Mouse (Mus musculus) lung, postnatal 36 days (tissue): ENCODE measurements around the gene Gtpbp10.

ENCODE experiments used
- DNase-seq: peaks from one replicate; pipeline ENCODE4 v3.0.0; 2022; ENCODE audit warnings: mixed read lengths

Gtpbp10 gene

DNA sequence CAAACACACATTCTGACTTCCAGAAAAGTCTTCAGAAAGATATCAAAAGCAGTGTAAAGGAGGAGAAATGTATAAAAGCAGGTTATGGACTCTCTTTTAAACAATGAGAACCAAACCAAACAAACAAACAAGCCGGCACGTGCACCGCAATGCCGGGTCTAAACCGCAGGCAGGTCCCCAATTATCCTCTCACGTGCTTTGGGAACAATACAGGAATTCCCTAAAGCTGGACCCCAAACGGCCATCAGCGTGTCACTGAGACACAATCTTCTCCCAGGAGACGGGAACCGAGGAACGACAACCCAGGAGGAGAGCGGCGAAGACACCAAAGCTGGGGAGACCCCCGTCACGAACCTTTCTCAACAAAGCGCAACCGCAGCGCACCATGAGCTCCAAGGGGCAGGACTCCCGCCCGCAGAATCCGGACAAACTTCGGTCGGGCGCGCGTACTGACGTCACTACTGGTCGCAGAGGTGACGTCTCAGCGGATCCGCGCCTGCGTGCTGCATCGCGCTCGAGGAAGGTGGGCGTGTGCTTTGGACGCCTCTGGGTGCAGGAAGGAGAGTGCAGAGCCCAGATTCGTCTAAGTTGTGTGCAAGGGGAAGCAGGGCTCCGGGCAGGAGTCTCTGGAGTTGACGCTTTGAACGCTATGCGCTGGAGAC, at the start of gene Gtpbp10:
Gene Gtpbp10 (minus strand): TSS at position 460 of the 662 bp plus-strand sequence.
- peak; percentile 93 for DNase-seq

GRCm38 (mm10) chr5:5587686-5588085, 28.3 kb upstream of the Gtpbp10 start:
- DNase-seq, result no peak

DNA sequence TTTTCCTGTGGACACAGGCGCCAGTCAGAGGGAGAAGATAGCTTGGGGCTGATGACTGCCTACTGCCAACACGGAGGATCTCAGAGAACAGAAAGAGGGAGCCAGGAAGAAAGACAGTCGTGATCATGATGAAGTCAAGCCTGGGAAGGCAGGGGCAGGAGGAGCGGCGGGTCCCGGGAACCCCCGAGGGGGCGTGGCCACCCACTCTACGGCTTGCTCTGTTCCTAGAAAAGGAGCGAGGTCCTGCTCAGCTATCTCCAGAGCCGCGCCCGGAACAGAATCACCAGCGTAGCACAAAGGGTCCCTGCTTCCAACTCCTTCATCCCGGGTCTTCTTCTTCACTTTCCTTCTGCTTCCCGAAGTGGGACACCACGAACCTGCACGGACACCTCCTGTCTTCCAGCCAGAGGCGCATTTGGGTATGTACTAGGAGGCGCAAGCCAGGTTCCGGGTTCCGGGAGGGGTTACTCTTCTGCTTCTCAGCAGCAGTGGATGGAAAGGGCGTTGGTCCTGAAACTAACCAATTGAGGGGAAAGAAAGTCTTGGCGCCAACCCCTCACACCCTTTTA, 14.5 kb upstream of the Gtpbp10 start, which contains the start of gene Gm8773:
Gene Gm8773 (plus strand): TSS at position 51 of the 569 bp plus-strand sequence.
- no peak for DNase-seq

- no peak for DNase-seq
Measured at GRCm38 (mm10) chr5:5562435-5562834, 3.1 kb upstream of the Gtpbp10 start.

- DNase-seq, result no peak
Measured at GRCm38 (mm10) chr5:5561041-5561706, 1.8 kb upstream of the Gtpbp10 start.

GRCm38 (mm10) chr5:5559798-5560197, 460 bp upstream of the Gtpbp10 start:
- no peak for DNase-seq

DNA sequence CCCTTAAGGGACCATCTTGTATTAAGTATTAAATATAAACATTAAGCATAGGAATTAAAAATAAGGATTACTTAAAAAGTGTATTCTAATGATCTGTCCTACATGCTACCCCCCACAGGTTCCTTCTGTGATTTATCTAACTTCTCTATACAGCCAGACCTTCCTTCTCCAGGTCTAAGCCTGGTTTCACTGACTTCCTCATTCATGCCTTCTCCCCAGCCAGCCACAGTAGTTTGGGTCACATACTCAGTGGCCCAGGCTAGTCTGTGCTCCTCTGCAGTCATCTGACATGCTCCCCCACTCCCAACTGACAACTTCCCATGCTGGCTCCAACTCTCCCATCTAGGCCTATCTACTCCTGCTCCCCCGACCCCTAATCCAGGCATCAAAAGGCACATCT, 8.2 kb downstream of the Gtpbp10 start:
- DNase-seq, result no peak

DNA sequence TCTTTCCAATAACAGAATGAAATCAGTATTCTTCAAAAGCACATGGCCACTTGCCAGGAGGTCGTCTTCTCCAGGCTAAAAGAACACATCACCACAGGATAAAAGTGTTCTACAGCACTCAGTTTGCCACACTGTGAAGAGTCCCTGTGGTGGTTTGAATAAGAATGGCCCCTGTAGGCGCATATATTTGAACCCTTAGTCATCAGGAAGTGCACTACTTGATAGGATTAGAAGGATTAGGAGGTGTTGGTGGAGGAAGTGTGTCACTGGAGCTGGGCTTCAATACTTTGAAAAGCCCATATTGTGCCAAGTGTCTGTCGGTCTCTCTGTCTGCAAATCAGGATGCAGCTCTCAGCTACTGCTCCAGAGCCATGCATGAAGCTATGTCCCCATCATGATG, 19.0 kb downstream of the Gtpbp10 start:
- no peak for DNase-seq

DNA sequence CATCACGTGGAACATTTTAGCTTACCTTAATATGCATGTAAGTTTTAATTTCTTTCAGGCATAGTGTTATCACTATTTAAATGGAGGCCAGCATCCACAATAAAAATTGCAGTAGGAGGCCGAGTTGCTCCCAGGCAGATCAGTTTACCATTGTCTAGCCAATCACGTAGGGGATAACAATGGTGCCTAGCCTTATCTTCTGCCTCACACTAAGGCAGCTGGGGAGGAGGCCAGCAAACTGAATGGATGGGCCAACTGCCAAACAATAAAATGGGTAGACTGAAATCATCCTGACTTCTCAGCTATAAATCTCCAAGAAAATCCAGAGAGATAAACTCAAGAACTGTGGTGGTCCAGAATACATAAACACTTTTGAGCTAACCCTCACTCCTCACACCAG, 19.6 kb downstream of the Gtpbp10 start:
- DNase-seq, result no peak

- DNase-seq, result no peak
Measured at GRCm38 (mm10) chr5:5536131-5536530, 23.2 kb downstream of the Gtpbp10 start.

DNA sequence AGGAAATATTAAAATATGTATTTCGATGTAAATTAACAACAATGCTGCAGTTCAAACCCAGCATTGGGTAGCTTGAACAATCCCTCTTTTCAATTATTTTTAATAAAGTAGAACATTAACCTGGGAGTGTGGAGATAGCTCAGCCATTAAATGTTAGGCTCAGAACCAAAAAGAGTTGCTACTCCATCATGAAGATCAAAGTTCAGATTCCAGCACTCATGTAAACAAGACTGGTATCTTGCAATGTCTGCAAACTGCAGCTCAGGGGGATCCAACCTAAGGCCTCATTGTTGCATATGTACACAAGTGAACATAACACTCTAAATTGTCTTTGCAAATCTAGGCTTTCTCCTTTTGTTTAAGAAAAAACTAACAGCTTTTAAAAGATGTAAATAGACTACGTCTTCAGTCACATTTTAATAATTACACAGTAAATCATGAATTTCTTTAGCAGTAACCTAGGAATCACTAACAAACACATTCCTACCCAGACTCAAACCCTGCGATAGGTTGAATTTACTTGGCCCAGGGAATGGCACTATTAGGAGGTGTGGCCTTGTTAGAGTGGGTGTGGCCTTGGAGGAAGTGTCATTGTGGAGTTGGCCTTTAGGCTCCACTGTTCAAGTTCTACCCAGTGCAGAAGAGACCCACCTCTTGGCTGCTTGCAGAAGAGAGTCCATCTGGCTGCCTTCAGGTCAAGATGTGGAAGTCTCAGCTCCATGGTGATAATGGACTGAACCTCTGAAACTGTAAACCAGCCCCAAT, 25.5 kb downstream of the Gtpbp10 start:
- no peak for DNase-seq

DNA sequence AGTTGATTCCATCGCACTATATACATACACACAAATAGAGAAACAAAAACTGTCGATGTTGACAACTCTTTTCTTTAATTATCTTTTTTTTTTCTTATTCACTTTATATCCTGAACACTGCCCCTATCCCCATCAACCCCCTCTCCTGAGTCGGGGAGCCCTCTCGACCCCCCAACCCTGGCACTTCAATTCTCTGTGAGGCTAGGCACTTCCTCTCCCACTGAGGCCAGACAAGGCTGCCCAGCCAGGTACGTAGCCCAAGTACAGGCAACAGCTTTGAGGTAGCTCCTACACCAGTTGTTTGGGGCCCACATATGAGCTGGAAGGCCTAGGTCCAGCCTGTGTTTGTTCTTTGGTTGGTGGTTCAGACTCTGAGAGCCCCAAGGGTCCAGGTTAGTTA, 43.9 kb downstream of the Gtpbp10 start:
- no peak for DNase-seq

GRCm38 (mm10) chr5:5514196-5515076, 44.9 kb downstream of the Gtpbp10 start, which contains the start of gene Cldn12:
Gene Cldn12 (minus strand): TSS chr5:5514958.
- peak; percentile 98 for DNase-seq

DNA sequence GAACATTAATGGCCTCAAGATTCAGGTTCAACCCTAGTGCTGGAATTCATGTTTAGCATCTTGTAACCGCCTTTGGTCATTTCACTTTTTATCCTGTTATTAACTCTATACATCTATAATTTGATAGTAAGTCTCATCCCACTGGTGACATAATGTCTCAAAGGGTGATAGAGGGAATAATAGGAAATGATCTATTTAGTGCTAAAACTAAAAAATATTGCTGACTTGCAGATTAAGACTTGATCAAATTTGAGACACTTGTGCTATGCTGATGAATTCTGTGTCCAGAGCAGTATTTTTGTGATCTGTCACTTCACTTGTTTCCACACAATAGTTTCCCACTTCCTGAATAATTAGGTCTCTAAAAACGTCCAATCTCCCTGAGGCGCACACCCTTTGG, 47.9 kb downstream of the Gtpbp10 start:
- DNase-seq, result no peak

- DNase-seq, result no peak
Measured at GRCm38 (mm10) chr5:5510989-5511388, 48.3 kb downstream of the Gtpbp10 start.

DNA sequence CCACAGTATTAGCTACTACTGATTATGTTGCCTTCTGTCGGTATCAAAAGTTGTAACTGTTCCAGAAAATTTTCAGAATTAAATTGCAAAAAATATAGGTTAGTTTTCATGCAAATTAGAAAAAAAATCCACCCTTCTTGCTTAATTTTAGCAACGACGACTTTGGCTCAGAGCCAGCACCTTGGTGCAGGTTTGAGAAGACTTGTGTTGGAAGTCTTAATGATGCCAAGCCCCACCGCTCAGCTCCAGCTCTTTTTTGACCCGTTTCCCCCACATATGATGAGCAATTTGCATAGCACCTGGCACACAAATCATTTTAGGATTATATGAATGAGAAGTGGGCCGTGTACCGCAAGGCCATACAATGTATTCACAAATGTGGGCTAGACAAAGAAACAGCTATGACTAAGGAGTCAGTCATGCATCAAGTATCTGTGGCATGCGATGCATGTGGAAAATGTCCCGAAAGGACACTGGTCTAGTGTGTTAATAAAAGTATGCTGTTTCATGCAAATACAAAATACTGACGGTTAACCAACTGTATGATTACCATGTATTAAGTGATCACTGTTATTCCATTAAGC, 48.9 kb downstream of the Gtpbp10 start:
- no peak for DNase-seq

- DNase-seq, result no peak
Measured at GRCm38 (mm10) chr5:5508231-5508630, 51.1 kb downstream of the Gtpbp10 start.

DNA sequence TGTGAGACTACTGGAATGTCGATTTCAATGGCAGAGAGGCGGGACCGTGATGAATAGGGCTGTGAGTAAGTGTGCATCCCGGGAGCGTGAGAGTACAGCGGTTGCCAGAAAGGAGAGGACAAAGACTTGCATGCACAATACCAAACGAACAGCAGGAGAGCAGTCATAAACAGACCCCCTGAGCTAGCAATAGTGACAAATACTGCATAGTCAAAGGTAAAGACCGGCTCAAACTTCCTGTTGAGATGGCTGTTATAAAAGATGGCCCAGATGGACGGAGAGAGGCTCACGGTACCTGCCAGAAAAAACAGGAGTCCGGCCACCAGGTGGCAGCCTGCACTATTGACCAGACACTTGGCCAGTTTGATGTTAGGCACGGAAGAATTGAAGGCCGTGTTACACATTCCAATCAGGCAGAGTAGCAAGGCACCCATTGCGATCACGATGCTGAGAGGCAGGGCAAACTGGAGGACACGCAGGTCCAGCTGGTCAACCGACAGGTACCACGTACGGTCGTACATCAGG, 51.6 kb downstream of the Gtpbp10 start:
- peak; percentile 83 for DNase-seq

GRCm38 (mm10) chr5:5504456-5504855, 54.9 kb downstream of the Gtpbp10 start:
- no peak for DNase-seq

- DNase-seq, result no peak
Measured at GRCm38 (mm10) chr5:5503381-5503780, 56.0 kb downstream of the Gtpbp10 start.

DNA sequence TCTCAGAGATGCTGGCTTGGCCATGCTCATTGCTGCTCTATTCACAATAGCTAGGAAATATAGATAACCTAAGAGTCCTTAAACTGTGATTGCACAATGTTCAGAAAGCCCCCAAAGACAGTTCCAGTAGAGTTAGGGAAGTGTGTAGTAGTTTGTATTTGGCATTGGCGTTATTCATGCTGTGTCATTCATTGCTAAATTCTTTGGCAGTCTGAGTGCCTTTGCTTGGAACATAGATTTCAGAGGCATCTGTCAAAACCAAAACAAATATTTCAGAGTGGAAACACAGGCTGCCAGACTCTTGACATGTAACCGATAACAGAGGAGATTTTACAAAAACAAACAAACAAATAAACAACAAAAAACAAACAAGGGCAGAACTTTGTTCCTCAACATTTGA, 57.8 kb downstream of the Gtpbp10 start:
- DNase-seq, result peak; percentile 39

- no peak for DNase-seq
Measured at GRCm38 (mm10) chr5:5496393-5496792, 62.9 kb downstream of the Gtpbp10 start.
